Mouse (Mus musculus) granulocyte monocyte progenitor cell, adult 5-6 weeks (primary cell): Measurements from ENCODE around the gene Dhx34. TPM values are rescaled to one million over a fixed set of nuclear protein-coding genes. Genes with fewer than 3 reads are reported as not detected.
"Not testable (repeated sequence)": the region's sequence is repeated elsewhere in the genome, so short reads cannot be mapped to it uniquely, and the experiment has no call there.

Experiments used
- ATAC-seq: replicated peaks from 2 replicates; pipeline ENCODE4 v1.8.0; 2016; ENCODE audit warnings: mild to moderate bottlenecking, moderate TSS enrichment, inconsistent platforms; ENCODE audit not compliant: poor library complexity, severe bottlenecking
- total RNA-seq, 2 experiments: library from RNA; stranded (forward) in 1 of 2; stranded (reverse) in 1 of 2; fragments of 200-712, 200-1000 nt in 1 of 2; fragments of >200 nt in 1 of 2; fragmentation: Nextera tagmentation in 1 of 2; gene quantifications; 2 replicates each; pipeline ENCODE4 v1.2.3; 2014 to 2017

Gene Dhx34
- total RNA-seq (2014; fragmentation: Nextera tagmentation): 5.5 and 8.7 TPM in 2 replicates
- 4.4 and 9.4 TPM in 2 replicates for total RNA-seq (2017)

DNA sequence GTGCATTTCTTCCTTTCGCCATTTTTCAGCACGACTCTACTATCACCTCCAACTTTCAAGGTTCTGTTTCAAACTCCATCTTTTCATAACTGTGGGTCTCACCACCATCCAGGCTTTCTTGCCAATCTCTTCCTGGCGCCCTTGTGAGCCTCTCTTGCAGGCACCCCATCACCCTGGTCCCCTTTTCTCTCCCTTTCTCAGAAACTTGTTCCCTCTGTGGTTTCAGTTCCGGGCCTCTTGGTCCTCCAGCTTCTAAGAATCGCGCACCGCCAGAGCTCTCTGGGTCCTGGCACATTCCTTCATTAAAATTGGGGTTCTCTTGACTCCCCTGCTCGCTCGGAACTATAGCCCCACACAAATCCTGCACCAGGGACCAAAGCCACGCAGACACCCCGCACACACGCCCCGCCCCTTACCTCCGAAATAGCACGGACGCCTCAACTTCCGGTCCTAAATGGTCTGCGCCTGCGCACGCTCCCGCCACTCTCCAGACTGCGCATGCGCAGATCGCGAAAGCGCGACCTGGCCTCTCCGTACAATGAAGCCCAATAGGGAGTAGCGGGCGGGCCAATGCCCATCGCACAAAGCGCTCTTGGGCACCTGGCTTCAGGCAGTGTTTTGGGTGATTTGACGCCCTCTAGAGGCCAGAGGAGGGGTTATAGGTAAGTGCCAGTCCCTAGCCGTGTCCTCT, at the start of gene Dhx34:
Dhx34 (minus strand) TSS at position 456 of the 691 bp plus-strand sequence.
- peak; percentile 93 for ATAC-seq

DNA sequence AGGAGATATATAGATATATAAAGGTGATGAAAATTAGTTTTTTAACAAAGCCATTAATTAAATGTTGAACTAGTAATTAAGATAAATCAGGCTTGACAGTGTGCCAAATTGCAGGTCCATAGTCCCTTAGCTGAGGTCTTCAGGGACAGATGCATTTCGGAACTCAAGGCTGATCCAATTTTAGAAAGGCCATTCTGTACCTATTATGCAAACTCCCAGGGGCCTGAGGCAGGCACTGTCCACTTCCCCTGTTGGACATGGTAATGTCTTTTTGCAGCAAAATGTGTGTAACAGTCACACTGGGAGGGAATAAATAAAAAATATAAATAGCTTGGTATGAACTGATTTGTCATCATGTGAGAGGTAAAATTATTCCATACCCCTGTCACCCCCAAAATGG, 49.3 kb upstream of the Dhx34 start:
- ATAC-seq: no peak

DNA sequence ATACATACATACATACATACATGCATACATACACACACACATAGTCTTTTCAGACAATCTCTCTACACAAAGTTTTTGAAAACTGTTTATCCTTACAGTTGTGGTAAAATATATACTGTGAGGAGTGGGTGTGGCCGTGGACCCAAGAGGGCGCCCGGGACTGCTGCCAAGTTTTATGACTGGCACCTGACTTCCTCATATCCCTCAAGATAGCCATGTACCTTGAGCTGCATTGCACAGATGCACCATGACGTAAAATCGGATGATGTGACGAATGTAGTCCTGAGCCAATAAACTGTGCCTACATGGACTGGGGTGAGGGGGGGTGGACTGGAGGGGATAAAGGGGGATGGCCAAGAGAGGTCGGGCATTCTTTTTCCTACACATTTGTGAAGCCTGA, 44.8 kb upstream of the Dhx34 start:
- ATAC-seq: not testable (repeated sequence)

DNA sequence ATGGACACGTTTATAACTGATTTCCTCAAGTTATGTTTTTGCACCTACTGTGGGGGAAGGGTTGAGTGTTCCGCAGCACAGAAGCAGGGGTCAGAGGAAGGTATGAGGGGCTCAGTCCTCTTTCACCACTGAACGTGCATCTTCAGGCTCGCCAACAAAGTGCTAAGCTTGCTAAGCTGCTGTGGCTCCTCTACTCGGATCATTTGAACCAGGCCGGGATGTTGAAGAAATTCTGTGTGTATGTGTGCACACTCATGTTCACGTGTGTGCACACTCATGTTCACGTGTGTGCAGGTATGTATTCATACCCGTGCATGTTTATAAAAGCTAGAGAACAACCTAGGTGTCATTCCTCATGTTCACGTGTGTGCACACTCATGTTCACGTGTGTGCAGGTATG, 44.0 kb upstream of the Dhx34 start:
- no peak for ATAC-seq

DNA sequence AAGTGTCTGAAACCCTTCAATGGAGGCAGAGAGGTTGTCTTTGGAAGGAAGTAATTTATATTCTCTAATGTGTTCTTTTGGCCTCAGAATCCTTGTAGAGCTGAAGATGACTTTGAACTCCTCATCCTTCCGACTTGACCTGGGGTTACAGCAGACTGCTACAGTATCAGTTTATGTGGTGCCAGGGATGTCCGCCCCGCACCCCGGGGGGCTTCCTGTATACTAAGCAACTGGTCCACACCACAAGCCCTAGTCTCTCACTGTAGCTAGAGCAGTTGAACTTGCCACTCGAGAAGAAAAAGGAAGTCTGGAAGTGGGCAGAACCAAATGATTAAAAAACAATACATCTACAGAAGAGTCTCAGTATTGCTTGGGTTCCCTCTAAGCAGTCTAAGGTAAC, 42.0 kb upstream of the Dhx34 start:
- ATAC-seq: peak; percentile 26; the same call in 1 of the 2 replicates

DNA sequence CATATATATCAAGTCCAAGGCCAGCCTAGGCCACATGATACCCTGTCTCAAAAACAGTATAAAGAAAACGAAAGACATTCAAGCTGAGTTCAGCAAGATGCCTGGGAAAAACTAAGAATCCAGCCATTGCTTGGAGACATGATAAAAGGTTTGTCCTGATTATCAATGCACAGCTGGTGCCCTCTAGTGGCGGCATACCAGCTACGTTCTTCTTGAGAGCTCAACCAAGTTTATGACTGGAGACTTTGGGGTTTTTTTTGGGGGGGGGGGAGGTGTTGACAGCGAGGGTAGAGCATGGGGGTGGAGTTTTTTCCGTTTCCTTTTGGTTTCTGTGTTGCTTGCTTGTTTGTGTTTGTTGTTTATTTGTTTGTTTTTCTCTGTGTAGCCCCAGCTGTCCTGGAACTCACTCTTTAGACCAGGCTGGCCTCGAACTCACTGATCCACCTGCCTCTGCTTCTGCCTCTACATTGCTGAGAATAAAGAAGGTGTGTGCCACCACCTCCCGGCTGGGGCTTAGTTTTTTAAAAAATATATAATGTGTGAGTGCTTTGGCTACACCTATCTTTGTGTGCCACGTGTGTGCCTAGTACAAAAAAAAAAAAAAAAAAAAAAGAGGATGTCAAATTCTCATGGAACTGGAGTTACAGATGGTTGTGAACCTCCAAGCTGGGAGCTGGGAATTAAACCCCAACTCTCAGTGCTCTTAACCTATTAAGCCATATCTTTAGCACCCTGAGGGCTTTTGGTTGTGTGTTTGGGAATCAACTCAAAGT, 41.4 kb upstream of the Dhx34 start:
- peak; percentile 43 for ATAC-seq

DNA sequence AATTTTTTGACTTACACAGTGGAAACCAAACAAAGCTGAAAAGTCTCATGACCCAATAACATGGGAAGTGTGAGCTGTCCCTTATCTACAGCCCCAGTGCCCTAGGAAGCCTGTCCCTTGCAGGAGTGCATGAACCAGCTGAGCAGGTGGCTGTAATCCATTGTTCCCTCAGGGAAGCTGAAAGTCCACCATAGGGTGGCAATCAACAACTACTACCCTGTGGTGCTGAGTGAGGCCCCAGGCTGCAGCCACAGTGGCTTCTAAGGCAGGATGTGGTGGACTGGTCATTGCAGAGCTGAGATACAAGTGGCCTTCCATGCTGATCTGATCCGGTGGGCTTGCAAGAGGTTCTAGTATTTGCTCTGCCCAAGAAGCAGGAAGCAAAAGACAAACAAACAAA, 39.3 kb upstream of the Dhx34 start:
- ATAC-seq: no peak

DNA sequence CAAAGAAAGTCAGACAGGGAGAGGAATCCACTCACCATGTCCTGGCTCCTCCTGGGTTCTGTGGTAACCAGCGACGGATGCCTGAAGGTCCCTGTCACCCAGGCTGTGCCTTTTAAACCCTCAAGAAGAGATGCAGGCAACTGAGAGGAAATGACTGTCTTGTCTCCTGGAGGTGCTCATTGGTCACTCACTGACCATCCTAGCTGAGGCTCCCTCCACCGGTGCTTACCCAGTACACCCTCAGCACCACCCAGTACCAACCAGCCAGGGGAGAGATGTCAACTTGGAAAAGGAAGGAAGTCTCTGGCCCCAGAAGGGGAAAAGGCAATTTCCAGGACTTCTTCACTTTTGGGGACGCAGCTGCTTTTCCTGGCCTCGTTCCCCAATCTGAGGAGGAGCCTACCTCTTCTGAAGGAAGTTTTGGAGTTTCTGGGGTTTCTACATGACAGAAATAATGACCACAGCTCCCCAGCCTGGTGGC, 37.3 kb upstream of the Dhx34 start, which contains the start of gene C5ar1:
C5ar1 (minus strand) TSS at position 431 of the 481 bp plus-strand sequence.
- peak; percentile 18 for ATAC-seq

DNA sequence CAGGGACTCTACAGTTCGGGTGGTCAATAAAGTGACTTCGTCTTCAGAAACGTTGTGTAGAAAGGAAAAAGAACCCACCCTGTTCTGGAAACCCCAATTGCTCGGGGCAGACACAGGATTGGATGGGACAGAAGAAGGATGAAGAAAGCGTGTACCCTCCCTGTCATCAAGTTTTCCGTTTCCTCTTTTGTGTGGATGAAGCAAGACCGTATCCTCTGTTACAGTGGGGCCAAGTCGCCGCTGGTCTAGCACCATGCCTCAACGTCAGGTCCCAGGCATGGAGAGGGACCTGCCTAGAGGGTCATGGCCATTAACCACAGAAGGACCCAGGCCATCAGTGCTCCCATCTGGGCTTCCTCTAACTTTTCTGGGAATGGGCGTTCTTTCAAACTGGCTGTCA, 36.0 kb upstream of the Dhx34 start:
- ATAC-seq: peak; percentile 94

DNA sequence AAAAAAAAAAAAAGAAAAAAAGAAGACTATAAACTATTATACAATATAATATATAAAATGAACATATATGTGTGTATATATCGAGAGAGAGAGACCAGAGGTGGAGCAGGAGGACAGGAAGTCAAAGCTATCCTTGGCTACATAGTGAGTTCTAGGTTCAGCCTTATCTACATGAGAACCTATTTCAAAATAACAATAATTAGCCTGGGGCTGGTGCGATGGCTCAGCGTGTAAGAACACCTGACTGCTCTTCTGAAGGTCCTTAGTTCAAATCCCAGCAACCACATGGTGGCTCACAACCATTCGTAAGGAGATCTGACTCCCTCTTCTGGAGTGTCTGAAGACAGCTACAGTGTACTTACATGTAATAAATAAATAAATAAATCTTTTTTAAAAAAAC, 34.1 kb upstream of the Dhx34 start:
- not testable (repeated sequence) for ATAC-seq

DNA sequence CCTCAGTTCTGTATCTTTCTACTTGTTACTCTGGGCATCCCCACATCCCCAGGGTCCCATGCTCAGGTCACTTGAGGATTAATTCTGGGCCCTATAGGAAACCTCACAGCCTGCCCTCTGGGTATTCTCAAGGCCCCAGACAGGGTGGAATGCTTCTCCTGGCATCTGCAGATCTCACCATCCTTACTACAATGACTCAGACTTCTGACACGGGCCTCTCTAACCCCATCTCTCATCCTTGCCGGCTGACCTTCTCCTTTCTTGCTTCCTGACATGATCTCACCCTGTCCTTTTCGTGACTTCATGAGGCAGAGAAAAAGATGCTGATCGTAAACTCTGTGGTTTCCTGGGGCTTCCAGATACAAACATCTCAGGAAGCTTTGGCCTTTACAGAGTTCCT, 32.4 kb upstream of the Dhx34 start:
- ATAC-seq: peak; percentile 11; the same call in 1 of the 2 replicates

DNA sequence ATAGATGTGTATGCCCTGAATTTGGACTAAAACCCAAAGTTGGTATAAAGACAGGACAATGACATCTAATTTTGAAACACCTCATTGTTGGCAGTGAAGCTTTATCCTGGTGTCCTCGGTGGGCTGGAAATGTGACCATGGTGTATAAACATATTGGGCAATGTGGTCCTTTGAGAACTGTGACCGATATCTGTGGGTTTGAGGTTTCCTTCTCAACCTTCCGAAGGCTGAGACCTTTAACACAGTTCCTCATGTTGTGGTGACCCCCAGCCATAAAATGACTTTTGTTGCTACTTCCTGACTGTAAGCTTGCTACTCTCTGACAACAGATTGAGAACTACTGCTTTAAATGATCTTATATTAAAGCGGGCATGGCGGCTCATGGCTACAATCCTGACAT, 28.9 kb upstream of the Dhx34 start:
- peak; percentile 96 for ATAC-seq

DNA sequence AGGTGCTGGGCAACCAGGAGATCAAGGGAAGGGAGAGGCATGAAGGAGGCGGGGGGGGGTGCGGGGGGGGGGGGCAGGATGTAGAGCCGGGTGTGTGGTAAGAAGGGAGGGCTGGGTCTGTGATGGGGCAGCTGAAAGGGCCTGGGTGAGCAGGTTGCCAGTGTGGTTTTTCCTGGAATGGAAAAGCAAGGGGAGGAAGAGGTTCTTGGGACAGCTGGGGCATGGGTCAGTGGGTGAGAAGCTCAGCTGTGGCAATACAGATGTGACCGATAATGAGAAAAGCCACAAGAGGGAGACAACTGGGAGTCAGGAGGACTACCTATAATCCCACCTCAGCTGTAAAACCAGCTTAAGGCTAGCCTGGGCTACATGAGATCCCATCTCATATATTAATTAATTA, 24.1 kb upstream of the Dhx34 start:
- peak; percentile 38 for ATAC-seq

DNA sequence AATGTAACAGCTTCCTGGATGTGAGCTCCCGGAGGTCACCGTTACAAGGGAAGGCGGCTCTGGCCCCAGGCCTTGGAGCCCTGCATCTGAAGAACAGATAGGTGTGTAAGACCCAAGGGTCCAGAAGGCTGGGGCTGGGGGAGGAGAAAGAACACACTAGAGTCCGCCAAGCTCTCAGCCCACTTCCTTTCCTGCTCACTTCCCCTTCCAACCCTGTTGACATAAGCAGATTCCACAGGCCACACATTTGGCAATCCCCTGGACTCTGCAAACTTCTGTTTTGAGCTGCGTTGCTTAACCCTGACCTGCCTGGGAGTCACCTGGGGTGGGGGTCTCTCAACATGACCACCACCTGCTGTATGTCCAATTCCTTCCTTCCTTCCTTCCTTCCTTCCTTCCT, 22.2 kb upstream of the Dhx34 start, which contains the start of gene C5ar2:
C5ar2 (minus strand) TSS at position 88 of the 400 bp plus-strand sequence.
- peak; percentile 80 for ATAC-seq

DNA sequence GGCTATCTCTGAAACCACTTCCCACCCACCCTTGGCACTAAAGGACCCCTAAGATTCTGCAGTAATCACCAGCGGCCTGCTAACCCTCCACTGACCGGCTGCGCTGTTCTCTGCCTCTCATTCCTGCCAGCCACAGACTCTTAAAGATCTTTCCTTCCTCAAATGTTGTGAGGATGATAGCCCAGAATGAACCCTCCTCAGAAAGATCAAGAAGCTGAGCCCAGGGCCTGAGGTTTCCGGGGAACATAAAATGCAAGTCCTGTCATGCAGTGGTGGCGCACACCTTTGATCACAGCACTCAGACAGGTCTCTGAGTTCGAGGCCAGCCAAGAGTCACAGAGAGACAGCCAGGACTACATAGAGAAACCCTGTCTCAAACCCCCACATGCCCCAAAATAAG, 20.4 kb upstream of the Dhx34 start:
- no peak for ATAC-seq

DNA sequence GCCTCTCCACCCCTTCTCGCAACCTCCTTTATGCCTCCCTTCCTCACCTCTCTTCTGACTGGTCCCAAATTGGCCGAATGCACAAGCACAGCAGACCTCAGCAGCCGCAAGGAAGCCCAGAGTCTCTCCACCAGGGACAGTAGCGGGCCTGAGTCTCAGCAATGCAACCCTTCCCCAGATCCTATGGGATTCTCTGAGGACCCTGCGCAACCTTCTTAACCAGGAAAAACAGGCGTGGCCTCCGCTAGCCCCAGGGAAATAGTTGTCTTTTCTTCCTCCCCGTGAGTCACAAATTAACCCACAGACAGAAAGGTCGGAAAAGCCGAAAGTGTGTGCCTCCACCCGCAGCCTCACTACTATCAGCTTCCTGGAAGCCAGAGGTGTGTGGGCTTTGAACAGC, 19.9 kb upstream of the Dhx34 start:
- no peak for ATAC-seq

DNA sequence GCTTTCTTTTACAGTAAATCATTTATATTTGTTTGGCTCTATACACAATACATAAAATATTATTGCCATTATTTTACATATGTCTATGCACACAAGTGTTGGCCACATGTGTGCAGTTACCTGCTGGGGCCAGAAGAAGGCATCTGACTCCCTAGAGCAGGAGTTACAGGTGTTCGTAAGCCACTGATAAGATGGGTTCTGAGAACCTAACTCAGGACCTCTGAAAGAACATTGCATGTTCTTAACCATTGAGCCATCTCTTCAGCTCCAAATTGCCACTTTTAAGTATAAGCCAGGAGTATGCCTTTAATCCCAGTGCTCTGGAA, 19.1 kb upstream of the Dhx34 start:
- ATAC-seq: no peak

DNA sequence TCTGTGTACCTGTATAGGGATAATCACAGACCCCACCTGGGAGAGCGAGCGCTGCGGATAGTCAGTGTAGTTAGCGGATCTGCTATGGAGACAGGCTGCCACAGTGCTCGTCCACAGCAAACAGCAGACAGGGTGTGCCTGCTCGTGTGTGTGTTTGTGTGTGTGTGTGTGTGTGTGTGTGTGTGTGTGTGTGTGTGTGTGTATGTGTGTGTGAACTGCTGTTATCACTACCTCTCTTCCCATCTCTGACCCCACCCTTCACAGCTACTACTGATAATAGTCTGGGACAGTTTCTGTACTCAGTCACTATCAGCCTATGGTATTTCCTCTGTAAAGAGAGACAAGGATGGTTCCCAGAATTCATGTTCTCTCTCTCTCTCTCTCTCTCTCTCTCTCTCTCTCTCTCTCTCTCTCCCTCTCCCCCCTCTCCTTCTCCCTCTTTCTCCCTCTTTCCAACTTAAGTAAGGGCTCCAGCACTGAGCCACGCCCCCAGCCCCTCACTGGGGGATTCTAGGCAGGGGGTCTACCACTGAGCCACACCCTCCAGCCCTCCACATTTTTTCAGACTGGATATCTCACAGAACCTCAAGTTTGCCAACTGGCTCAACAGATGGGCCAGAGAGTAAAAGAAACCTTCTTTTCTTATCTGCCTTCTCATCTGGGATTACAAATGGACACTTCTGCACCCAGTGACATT, 18.6 kb upstream of the Dhx34 start:
- no peak for ATAC-seq

DNA sequence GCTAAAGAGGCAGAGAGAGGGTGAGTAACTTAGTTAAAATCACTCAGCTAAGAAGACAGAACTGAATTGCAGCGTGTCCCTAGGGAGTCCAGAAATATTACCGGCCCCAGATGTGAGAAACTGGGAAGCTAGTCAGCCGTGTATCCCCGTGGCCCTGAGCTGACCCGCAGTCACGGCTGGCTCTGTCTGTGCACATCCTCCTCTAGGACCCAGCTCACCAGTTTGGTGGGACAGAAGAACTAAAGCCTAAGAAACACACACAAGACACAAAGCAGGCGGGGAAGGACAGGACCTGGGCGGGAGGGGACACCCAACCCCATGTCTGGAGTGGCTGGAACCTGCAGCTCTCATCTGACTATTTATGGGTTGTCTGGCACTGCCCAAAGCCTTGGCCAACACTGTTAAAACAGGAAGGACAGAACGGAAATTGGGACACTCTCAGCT, 17.7 kb upstream of the Dhx34 start:
- ATAC-seq: peak; percentile 71

DNA sequence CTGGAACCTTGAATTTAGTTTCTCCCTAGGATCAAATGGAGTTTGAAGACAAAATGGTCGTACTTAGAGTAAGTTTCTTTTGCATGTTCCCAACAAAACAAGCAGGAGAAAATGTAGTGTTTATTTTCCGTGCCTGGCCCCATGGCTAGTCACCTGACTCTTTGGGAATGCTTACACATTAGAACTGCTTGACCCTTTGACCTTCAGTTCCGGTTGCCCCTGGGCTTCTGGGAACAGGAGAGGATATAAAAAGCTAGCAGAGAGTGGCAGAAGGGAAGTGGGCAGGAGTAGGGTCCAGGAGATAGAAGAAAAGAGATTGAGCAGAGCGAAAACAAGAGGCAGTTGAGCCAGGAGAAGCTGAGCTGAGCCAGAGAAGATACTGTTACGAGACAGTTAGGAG, 8.0 kb upstream of the Dhx34 start:
- ATAC-seq: no peak

DNA sequence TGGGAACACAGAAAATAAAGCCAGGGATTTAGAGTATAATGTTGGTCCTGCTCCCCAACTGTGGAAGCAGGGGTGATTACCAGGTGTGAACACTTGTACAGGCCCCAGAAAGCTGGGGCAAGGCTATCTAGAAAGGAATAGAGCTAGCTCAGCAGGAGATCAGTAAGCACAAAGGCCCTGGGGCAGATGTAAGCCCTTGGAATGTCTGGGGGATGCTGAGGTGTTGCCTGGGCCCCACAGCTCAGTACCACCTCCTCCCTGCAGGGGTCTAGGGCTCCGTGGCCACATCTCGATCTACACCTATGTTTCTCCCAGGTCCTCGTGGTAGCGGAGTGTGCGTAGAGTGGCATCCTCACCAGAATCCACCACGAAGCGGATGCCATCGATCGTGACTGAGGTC, 7.9 kb downstream of the Dhx34 start:
- ATAC-seq: no peak
